Mouse (Mus musculus) embryonic facial prominence, embryonic 12.5 days (tissue): ENCODE measurements at regions not wholly inside any gene's neighbourhood (a gene's known extent, or its start where the extent isn't known, plus 50 kb on each side); places are given as distances from the start of the nearest gene placed in this dataset.

ENCODE experiments used
- ATAC-seq: fragments of 200-750 bp; cut with Nextera tagmentation; 2 replicates; pipeline ENCODE4 v1.8.0; 2017; ENCODE audit not compliant: insufficient number of reproducible peaks, insufficient read depth, low FRiP score, low TSS enrichment
- H3K27ac ChIP-seq: fragments of 300-500 bp; sonication (generic); 2 replicates; pipeline ENCODE4 v1.5.1; 2016; ENCODE audit warnings: mild to moderate bottlenecking
- H3K27me3 ChIP-seq: fragments of 300-500 bp; sonication (generic); 2 replicates; pipeline ENCODE4 v1.6.1; 2016; ENCODE audit warnings: mild to moderate bottlenecking, moderate library complexity
- H3K36me3 ChIP-seq: fragments of 300-500 bp; sonication (generic); 2 replicates; pipeline ENCODE4 v1.6.1; 2016; ENCODE audit warnings: mild to moderate bottlenecking
- H3K4me1 ChIP-seq: fragments of 300-500 bp; sonication (generic); 2 replicates; pipeline ENCODE4 v1.6.1; 2016
- H3K4me2 ChIP-seq: fragments of 300-500 bp; sonication (generic); replicated peaks from 2 replicates; pipeline ENCODE4 v1.6.1; 2016; ENCODE audit warnings: mild to moderate bottlenecking, moderate library complexity
- H3K4me3 ChIP-seq: fragments of 300-500 bp; sonication (generic); 2 replicates; pipeline ENCODE4 v1.5.1; 2016; ENCODE audit warnings: mild to moderate bottlenecking
- H3K9ac ChIP-seq: fragments of 300-500 bp; sonication (generic); 2 replicates; pipeline ENCODE4 v1.6.1; 2016; ENCODE audit warnings: mild to moderate bottlenecking, moderate library complexity
- H3K9me3 ChIP-seq: fragments of 300-500 bp; sonication (generic); 2 replicates; pipeline ENCODE4 v1.6.1; 2016; ENCODE audit warnings: mild to moderate bottlenecking, moderate library complexity
- WGBS: fragments of 180-500 bp; shearing (Covaris S2); methylation state at CpG from one replicate; pipeline ENCODE4 v1.1.7; 2016; 5-methylcytosine and 5-hydroxymethylcytosine counted together

DNA sequence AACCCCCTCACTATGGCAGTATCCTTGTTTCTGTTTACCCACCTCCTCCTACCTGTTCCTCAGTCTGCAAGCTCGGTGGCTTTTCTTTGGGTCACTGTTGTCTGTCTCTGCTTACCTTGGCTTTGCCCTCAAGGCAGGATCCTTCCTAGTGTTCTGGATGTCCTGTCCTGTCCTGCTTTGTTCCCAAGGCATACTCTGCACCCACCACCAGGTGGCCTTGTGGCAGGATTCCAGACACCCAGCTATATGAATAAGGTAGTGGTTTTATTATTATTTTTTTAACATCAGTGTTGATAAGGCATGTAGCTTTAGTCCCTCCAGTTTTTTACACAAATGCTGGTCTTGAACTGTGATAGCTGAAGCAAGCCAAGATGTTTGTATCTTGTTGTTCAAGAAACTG is 478.7 kb downstream of the 1700129C05Rik start:
- WGBS, result 36% methylated on average over 1 of the region's 1 CpGs
- H3K4me2 ChIP-seq, result no peak overlapping the region
- ATAC-seq, result no peak
- H3K9me3 ChIP-seq, result no peaks in the 10 kb centered on the region
- no peak overlapping the region for H3K9ac ChIP-seq
- no peak overlapping the region for H3K27ac ChIP-seq
- no peak overlapping the region for H3K4me3 ChIP-seq
- H3K36me3 ChIP-seq, result no peaks in the 10 kb centered on the region
- H3K27me3 ChIP-seq, result no peaks in the 10 kb centered on the region
- no peaks in the 10 kb centered on the region for H3K4me1 ChIP-seq

DNA sequence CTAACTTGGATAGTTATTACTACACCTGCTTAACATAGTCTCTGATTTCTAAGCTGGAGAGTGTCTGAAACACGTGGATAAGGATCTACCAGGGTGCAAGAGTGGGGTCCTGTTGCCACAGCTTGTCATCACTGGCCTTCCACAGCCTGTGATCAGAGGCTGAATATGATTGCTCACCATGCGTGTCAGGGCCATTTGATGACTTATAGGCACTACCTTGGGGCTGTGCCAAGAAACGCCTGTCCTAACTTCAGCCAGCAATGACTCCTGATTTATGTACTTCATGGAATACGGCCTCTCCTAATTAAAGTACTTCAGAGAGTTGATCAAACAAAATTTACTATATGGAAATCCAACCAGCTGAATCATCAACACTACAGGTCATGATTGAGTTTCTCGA is 480.1 kb downstream of the 1700129C05Rik start:
- H3K4me3 ChIP-seq, result no peak overlapping the region
- no peak for ATAC-seq
- WGBS, result 79% methylated on average over 5 of the region's 5 CpGs
- no peak overlapping the region for H3K9ac ChIP-seq
- H3K36me3 ChIP-seq, result no peaks in the 10 kb centered on the region
- no peaks in the 10 kb centered on the region for H3K9me3 ChIP-seq
- no peak overlapping the region for H3K27ac ChIP-seq
- H3K27me3 ChIP-seq, result no peaks in the 10 kb centered on the region
- H3K4me2 ChIP-seq, result no peak overlapping the region
- H3K4me1 ChIP-seq, result no peaks in the 10 kb centered on the region

DNA sequence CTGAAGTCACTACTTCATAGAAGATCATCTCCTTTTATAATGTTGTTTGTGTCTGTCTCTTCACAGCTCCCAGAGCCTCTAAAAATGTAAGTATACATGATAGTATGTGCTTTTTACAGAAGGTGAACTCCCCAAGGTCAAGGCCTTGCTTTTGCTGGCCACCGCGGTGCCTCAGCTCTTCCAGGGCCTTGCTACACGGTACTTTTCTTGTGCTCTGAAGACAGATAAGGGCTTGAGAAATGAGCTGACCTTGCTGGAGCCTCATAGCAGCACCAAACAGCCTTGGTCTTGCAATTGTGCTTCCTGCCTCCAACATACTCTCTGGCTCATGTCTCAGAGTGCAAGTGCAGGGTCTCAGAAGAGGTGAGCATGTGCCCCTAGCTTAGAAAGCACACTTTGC is 481.3 kb downstream of the 1700129C05Rik start:
- WGBS, result 84% methylated on average over 3 of the region's 3 CpGs
- ATAC-seq, result no peak
- no peak overlapping the region for H3K27ac ChIP-seq

DNA sequence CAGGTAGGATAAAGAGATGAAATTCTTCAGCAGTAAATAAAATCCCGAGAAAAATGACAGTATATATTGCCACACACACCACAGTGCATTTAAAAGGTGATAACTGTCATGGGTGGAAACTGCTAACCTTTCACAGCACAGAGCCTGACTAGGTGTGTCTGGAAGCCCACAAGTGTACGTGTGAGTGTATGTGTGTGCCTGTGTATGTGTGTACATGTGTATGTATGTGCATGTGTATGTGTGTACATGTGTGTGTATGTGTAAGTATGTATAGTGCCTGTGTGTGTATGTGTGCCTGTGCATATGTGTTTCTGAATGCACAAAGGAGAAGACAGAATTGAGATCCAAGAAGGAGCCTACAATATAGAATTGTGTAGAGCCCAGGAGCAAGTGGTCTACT is 485.4 kb downstream of the 1700129C05Rik start:
- WGBS, result 53% methylated on average over 2 of the region's 2 CpGs
- Histone ChIP-seq H3K27me3 (no peaks in the 10 kb centered on the region), H3K4me3 (no peak overlapping the region), H3K36me3 (no peaks in the 10 kb centered on the region), H3K9me3 (no peaks in the 10 kb centered on the region), H3K4me1 (peaks cover 18% of the 10 kb centered on the region), H3K4me2 (no peak overlapping the region), H3K9ac (no peak overlapping the region), H3K27ac (peak overlapping the region; percentile 57; the same call in 1 of the 2 replicates)
- 0 out of 2 replicates have a peak, but pooled peaks have one; percentile 64 for ATAC-seq

More for the DNA sequence above, 481.3 kb downstream of the 1700129C05Rik start:
- H3K9ac ChIP-seq, result no peak overlapping the region
- H3K36me3 ChIP-seq, result no peaks in the 10 kb centered on the region
- H3K9me3 ChIP-seq, result no peaks in the 10 kb centered on the region
- H3K4me1 ChIP-seq, result peaks cover 10% of the 10 kb centered on the region
- H3K27me3 ChIP-seq, result no peaks in the 10 kb centered on the region
- H3K4me3 ChIP-seq, result no peak overlapping the region
- H3K4me2 ChIP-seq, result no peak overlapping the region

DNA sequence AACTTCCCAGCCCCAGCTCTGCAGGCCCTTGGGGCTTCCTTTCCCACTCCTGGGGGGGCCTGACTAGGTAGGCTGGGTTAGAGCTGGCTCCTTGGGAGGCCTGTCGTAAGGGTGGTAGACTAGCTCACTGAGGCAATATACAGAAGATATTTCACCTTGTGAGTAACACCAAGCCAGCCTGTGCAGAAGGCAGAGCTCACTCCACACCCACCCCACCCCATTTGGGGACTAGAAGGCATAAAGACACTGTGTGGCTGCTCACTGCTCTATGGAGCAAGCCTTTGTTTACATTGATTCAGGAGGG is 485.8 kb downstream of the 1700129C05Rik start:
- WGBS, result 6% methylated on average over 1 of the region's 1 CpGs
- H3K4me3 ChIP-seq, result no peak overlapping the region
- ATAC-seq, result no peak
- H3K4me2 ChIP-seq, result no peak overlapping the region
- H3K27me3 ChIP-seq, result no peaks in the 10 kb centered on the region
- H3K36me3 ChIP-seq, result no peaks in the 10 kb centered on the region
- H3K9me3 ChIP-seq, result no peaks in the 10 kb centered on the region
- no peak overlapping the region for H3K9ac ChIP-seq
- H3K4me1 ChIP-seq, result peaks cover 18% of the 10 kb centered on the region
- peak overlapping the region; percentile 57; the same call in 1 of the 2 replicates for H3K27ac ChIP-seq

DNA sequence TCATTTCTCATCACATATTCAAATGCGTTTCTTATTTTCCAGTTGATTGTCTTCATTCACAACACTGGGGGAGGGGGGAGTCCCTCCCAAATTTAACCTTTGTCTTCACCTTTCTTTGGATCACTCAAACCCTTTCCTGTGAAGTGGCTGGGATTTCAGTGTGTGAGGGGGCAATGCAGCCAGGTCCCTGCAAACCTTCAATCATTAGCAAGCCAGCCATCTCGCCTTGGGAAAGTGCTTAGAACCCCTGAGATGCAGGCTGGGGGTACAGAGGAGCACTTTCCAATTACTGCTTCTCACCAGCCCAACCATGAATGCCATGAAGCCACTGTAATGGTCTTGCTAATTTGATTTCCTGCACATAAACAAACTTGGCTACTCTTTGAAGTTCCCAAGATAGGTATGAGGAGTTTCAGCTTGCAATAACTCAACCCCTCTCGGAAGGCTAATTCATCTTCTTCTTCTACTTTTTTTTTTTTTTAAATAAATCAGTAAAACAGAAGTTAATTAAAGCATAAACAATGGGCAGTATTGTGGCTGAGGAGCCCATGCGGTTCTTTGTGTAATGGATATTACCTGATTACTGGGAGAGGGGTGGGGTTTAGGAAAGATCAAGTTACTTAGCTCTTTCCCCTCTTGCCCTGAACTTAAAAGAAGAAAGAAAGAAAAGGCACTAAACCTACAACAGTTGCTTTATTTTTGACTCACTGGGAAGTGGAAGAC is 486.3 kb downstream of the 1700129C05Rik start:
- H3K4me2 ChIP-seq, result no peak overlapping the region
- H3K9ac ChIP-seq, result no peak overlapping the region
- H3K4me1 ChIP-seq, result peaks cover 18% of the 10 kb centered on the region
- H3K4me3 ChIP-seq, result no peak overlapping the region
- no peaks in the 10 kb centered on the region for H3K9me3 ChIP-seq
- peak overlapping the region; percentile 57; the same call in 1 of the 2 replicates for H3K27ac ChIP-seq
- 6% methylated on average over 4 of the region's 4 CpGs for WGBS
- no peaks in the 10 kb centered on the region for H3K36me3 ChIP-seq
- no peak for ATAC-seq
- no peaks in the 10 kb centered on the region for H3K27me3 ChIP-seq

DNA sequence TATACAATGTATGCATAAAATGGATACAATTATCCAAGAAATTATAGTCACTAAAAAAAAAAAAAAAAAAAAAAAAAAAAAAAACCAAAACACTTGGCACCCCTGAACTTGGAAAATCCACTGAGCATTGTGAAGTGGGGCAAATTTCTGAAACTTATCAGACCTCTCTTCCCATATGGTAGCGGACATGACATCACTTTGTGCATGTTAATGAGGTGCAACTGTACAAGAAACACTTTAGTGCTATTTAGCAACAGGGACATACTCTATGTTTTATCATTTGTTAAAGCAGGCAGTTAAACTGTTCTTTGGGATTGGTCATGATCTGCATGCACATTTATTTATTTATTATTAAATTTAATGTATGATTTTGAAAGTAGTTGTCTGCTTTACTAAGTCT is 489.7 kb downstream of the 1700129C05Rik start:
- 85% methylated on average over 1 of the region's 1 CpGs for WGBS
- Histone ChIP-seq H3K27ac (no peak overlapping the region), H3K9ac (no peak overlapping the region), H3K4me1 (peaks cover 18% of the 10 kb centered on the region), H3K4me3 (no peak overlapping the region), H3K36me3 (no peaks in the 10 kb centered on the region), H3K4me2 (no peak overlapping the region), H3K27me3 (peaks cover 3% of the 10 kb centered on the region; the same call in 1 of the 2 replicates), H3K9me3 (no peaks in the 10 kb centered on the region)
- no peak for ATAC-seq

DNA sequence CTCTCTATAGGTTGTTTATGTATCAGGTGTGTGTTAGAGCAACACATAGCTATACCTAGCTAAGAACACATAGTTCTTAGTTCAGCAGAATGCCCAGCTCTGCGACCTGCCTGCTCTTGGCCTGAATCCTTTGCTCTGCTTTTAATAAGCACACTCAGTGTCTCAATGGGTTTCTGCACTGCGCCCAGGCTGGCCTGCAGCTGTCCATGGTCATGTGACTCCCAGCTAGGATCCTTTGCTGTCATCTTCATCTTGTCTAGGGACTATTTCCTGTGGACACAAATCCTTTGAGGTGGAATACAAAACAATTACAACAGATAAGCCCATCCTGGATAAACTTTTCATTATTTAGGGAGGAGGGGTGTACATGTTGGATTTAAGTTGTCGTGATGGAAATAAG is 490.7 kb downstream of the 1700129C05Rik start:
- ATAC-seq, result no peak
- Histone ChIP-seq H3K27ac (no peak overlapping the region), H3K4me1 (peaks cover 15% of the 10 kb centered on the region), H3K9ac (no peak overlapping the region), H3K4me3 (no peak overlapping the region), H3K27me3 (peaks cover 3% of the 10 kb centered on the region; the same call in 1 of the 2 replicates), H3K9me3 (no peaks in the 10 kb centered on the region), H3K4me2 (no peak overlapping the region), H3K36me3 (no peaks in the 10 kb centered on the region)
- 72% methylated on average over 3 of the region's 3 CpGs for WGBS

DNA sequence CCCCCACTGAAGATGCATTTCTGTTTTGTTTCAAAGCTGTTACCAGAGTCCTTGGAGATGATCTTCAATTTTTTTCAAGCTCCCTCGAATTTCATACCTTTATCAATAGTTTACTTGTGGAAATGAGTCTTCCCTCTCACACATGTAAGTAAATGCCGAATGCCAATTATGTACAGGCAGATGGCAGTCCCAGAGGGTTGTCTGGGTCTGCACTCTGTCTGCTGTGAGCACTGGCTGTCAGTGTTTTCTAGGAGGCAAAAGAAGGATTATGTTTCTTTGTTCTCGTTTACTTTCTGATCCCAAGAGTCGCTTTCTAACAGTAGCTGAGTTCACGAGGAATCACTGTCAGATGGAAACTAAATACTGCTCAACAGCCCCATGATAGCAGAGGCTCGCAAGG is 491.5 kb downstream of the 1700129C05Rik start:
- no peak overlapping the region for H3K9ac ChIP-seq
- ATAC-seq, result no peak
- H3K27ac ChIP-seq, result no peak overlapping the region
- H3K27me3 ChIP-seq, result peaks cover 3% of the 10 kb centered on the region; the same call in 1 of the 2 replicates
- 30% methylated on average over 6 of the region's 6 CpGs for WGBS
- H3K4me2 ChIP-seq, result no peak overlapping the region
- H3K9me3 ChIP-seq, result no peaks in the 10 kb centered on the region
- no peaks in the 10 kb centered on the region for H3K36me3 ChIP-seq
- H3K4me1 ChIP-seq, result peaks cover 7% of the 10 kb centered on the region; the same call in 1 of the 2 replicates
- no peak overlapping the region for H3K4me3 ChIP-seq

DNA sequence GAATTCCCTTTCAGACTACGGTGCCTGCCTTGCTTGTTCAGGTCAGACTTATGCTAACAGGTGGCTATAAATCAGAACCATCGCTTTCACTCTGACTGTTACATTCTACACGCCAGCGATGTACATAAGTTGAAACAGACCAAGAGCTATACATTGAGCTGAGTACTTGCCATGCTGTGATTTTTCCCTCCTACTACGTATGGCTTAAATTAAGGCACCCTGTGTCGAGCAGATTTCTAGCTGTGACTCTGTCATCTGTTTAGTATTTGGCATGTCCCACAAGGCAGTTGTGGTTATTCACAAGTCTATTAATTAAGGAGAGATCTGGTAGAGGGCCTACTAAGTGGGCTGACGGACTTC is 504.4 kb downstream of the 1700129C05Rik start:
- ATAC-seq, result peak; percentile 67; the same call in 1 of the 2 replicates
- WGBS, result 26% methylated on average over 7 of the region's 7 CpGs
- Histone ChIP-seq H3K27me3 (no peaks in the 10 kb centered on the region), H3K4me3 (no peak overlapping the region), H3K9me3 (no peaks in the 10 kb centered on the region), H3K9ac (no peak overlapping the region), H3K27ac (no peak overlapping the region), H3K4me2 (no peak overlapping the region), H3K4me1 (peaks cover 5% of the 10 kb centered on the region; the same call in 1 of the 2 replicates), H3K36me3 (no peaks in the 10 kb centered on the region)

DNA sequence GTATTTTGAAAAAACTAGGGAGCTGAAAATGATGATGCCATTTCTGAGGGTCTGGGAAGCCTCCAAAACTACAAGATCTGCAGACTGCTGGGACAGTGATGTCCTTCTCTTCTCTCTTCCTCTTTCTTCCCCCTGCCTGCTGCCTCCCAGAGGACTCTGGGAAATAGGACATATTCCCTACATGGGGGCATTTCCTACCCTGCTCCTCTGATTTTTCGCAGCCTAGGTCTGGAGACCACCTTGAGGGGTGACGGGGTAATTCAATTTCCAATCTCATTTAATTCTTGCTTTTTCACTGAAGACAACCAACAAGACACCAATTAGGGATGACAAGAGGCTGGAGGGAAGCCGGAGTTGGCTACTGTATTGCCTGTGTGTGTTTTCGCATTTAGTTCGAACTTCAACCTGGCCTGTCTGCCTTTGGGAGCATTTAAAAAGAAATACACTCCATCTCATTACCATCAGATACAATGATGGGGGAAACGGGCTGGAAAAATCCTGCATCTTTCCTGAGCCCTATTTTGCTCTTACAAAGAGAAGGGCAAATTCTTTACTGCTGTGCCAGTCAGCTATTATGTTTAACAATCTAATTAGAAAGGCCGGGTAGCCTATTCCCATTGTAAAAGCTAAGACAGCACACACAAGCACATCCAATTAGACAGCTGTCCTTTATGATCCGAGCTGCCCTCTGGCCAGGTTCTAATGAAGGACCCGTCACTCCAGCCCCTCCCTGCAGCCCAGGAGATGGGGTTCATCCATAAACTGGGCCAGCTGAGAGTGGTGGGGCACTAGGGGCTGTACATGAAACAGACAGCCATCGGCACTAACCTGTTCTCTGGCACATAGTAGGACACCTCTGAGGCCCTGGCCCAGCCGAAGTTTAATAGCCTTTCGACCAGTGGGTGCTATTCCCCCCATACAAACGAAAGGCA is 505.0 kb downstream of the 1700129C05Rik start:
- peak; percentile 72; the same call in 1 of the 2 replicates for ATAC-seq
- Histone ChIP-seq H3K36me3 (no peaks in the 10 kb centered on the region), H3K9me3 (no peaks in the 10 kb centered on the region), H3K4me3 (no peak overlapping the region), H3K9ac (no peak overlapping the region), H3K27ac (no peak overlapping the region), H3K4me2 (no peak overlapping the region), H3K4me1 (peaks cover 5% of the 10 kb centered on the region; the same call in 1 of the 2 replicates), H3K27me3 (no peaks in the 10 kb centered on the region)
- WGBS, result 48% methylated on average over 13 of the region's 13 CpGs

DNA sequence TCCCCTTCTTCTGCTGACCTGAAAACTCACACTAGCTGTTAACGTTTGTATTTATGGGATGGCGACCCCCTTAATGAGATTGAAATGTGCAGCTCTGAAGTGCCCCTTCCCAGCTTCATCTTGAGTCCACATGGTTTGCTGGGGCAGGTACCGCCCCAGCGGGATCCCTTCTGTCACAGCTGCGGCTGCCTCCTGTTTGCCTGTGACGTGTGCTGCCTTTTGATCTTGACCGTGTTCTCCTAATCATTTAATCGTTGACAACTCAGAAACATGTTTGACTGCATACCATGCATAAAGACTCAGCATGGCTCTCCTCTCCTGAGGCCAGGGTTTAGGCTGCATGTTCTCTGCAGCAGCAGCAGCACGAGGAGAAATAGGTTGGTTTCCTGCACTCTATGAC is 511.5 kb downstream of the 1700129C05Rik start:
- H3K27ac ChIP-seq, result no peak overlapping the region
- 37% methylated on average over 9 of the region's 9 CpGs for WGBS
- H3K4me2 ChIP-seq, result no peak overlapping the region
- no peak for ATAC-seq
- H3K9me3 ChIP-seq, result no peaks in the 10 kb centered on the region
- no peaks in the 10 kb centered on the region for H3K36me3 ChIP-seq
- H3K4me1 ChIP-seq, result peaks cover 14% of the 10 kb centered on the region; the same call in 1 of the 2 replicates
- H3K9ac ChIP-seq, result no peak overlapping the region
- H3K4me3 ChIP-seq, result no peak overlapping the region
- H3K27me3 ChIP-seq, result no peaks in the 10 kb centered on the region
